Mouse (Mus musculus) small intestine, adult 2 months (tissue): ENCODE measurements around the gene Olfr311.

ENCODE experiments used
- CTCF ChIP-seq: fragments of 200-500 bp; IDR thresholded peaks from 2 replicates; pipeline ENCODE4 v1.5.1; 2012; ENCODE audit warnings: low read depth, mild to moderate bottlenecking, control low read depth, inconsistent platforms, low read length, moderate library complexity, mixed read lengths; ENCODE audit not compliant: insufficient replicate concordance, insufficient read length; ENCODE audit errors: extremely low read depth
- POLR2A ChIP-seq: fragments of 200-500 bp; IDR thresholded peaks from 2 replicates; pipeline ENCODE4 v1.6.1; 2012; ENCODE audit warnings: low read depth, mild to moderate bottlenecking, control low read depth, inconsistent platforms, low read length, moderate library complexity

DNA sequence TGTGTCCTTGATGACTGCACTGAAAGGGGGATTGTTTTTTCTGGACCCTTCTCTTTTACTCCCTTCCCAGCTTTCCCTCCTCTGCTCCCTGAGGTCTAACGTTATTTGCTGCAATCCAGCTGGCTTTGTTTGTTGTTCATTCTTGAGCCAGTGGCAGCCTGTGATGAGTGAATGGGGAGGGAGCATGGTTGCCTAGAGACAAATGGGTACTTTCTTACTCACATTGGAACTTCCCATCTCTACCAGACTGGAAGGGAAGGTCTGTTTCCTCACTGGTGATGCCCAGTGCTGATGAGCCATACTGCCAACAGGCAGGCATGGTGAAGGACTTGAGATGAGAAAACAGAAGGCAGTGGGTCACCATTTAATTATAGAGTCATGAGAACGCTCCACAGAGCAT, 10.7 kb downstream of the Olfr311 start:
- TF ChIP-seq CTCF (no peak), POLR2A (no peak)
